Mouse (Mus musculus) liver, embryonic 14.5 days (tissue): Measurements from ENCODE around the gene Nrtn.
A peak's percentile ranks its signal among the peaks of the same experiment; 100 is the strongest.

Source experiments
- CTCF ChIP-seq: IDR thresholded peaks from 2 replicates; pipeline ENCODE4 v1.5.1; 2016; ENCODE audit warnings: antibody characterized with exemption, low read depth, control low read depth
- EP300 ChIP-seq: IDR thresholded peaks from 2 replicates; pipeline ENCODE4 v1.6.1; 2016; ENCODE audit warnings: antibody characterized with exemption, low read depth

DNA sequence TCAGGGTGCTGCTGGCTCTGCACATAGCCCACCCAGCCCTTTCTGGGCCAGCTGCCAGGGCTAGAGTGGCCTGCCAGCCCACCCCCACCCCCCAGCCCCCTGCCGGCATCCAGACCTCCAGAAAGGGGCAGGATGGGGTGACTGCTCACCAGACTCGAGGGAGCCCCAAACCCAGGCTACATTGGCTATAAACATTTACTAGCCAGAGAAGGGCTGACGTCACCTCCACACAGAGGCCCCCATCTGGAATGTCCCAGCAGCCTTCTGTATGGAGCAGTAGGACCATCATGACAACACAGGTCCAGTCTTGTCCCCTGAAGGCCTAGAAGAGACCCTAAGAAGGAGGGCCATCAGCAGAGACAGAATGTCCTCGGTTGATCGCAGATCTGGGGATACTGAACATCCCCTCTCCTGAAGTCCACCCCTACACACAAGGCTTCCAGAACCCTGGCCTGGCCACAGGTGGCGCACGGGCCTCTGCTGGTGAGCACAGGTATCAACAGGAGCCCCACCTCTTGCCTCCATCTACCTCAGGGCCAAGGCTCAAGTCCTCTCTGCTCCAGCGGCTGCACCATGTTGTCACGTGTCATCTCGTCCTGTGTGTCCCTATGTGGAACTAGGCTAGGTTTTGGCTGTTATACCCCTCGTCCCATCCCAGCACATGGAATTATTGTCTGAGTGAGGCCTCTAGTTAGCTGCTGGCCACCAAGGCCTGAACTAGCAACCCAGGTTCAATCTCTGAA is 33.7 kb downstream of the Nrtn start:
- peak; percentile 32; the same call in 1 of the 2 replicates for TF ChIP-seq CTCF
- no peak for TF ChIP-seq EP300
